Mouse (Mus musculus): ENCODE measurements around the gene Ankzf1. TPM values are rescaled to one million over a fixed set of nuclear protein-coding genes. Genes with fewer than 3 reads are reported as not detected.

Ankzf1 gene
- total RNA-seq, 2 experiments from 2014 or later, result 26.1 to 26.8 TPM

- DNase-seq (ENCODE audit: low spot score in 2 of 2), result no peak
These were observed 4.0 kb upstream of the Ankzf1 start for GRCm38 (mm10) chr1:75187914-75188483.

- no peak for DNase-seq (ENCODE audit: low spot score in 2 of 2)
These were observed 1.4 kb upstream of the Ankzf1 start for GRCm38 (mm10) chr1:75190577-75190976.

GRCm38 (mm10) chr1:75191258-75191621 is 711 bp upstream of the Ankzf1 start:
- no peak for DNase-seq (ENCODE audit: low spot score in 2 of 2)

GRCm38 (mm10) chr1:75192452-75192851 is 501 bp downstream of the Ankzf1 start:
- DNase-seq (ENCODE audit: low spot score in 2 of 2), result no peak

GRCm38 (mm10) chr1:75201236-75201635 is 9.3 kb downstream of the Ankzf1 start:
- DNase-seq (ENCODE audit: low spot score in 2 of 2), result no peak

GRCm38 (mm10) chr1:75208967-75209678 is 17.2 kb downstream of the Ankzf1 start:
- DNase-seq (ENCODE audit: low spot score in 2 of 2), result no peak

- peak; percentile 93 to 98 for DNase-seq (ENCODE audit: low spot score in 2 of 2)
These were observed 18.5 kb downstream of the Ankzf1 start, which contains the start of the genes Glb1l and Stk16 for GRCm38 (mm10) chr1:75210136-75211087. Gene Glb1l, minus strand, starts transcription at chr1:75210813. Gene Stk16, plus strand, starts transcription at chr1:75210838.

- no peak for DNase-seq (ENCODE audit: low spot score in 2 of 2)
These were observed 19.3 kb downstream of the Ankzf1 start for GRCm38 (mm10) chr1:75211141-75211708.

- DNase-seq (ENCODE audit: low spot score in 2 of 2), result no peak
These were observed 20.6 kb downstream of the Ankzf1 start for GRCm38 (mm10) chr1:75212542-75212941.

- DNase-seq (ENCODE audit: low spot score in 2 of 2), result no peak
These were observed 21.1 kb downstream of the Ankzf1 start for GRCm38 (mm10) chr1:75213096-75213495.

GRCm38 (mm10) chr1:75214442-75214841 is 22.5 kb downstream of the Ankzf1 start:
- DNase-seq (ENCODE audit: low spot score in 2 of 2), result no peak

- DNase-seq (ENCODE audit: low spot score in 2 of 2), result peak; percentile 59 to 78
These were observed 22.9 kb downstream of the Ankzf1 start for GRCm38 (mm10) chr1:75214886-75215285.

GRCm38 (mm10) chr1:75215785-75216184 is 23.8 kb downstream of the Ankzf1 start:
- DNase-seq (ENCODE audit: low spot score in 2 of 2), result no peak

- DNase-seq (ENCODE audit: low spot score in 2 of 2), result no peak
These were observed 25.0 kb downstream of the Ankzf1 start for GRCm38 (mm10) chr1:75216797-75217585.

- DNase-seq (ENCODE audit: low spot score in 2 of 2), result peak; percentile 30 to 58
These were observed 25.9 kb downstream of the Ankzf1 start for GRCm38 (mm10) chr1:75217893-75218226.

- peak; percentile 62 to 67 for DNase-seq (ENCODE audit: low spot score in 2 of 2)
These were observed 26.5 kb downstream of the Ankzf1 start for GRCm38 (mm10) chr1:75218227-75219001.

GRCm38 (mm10) chr1:75219078-75219477 is 27.1 kb downstream of the Ankzf1 start:
- DNase-seq (ENCODE audit: low spot score in 2 of 2), result peak; percentile 87 to 95

GRCm38 (mm10) chr1:75219531-75219930 is 27.6 kb downstream of the Ankzf1 start, which contains the start of gene Tuba4a:
Gene Tuba4a, minus strand, starts transcription at chr1:75219865.
- DNase-seq (ENCODE audit: low spot score in 2 of 2), result peak in 1 of 2 experiments; percentile 16

GRCm38 (mm10) chr1:75221538-75221937 is 29.6 kb downstream of the Ankzf1 start:
- no peak for DNase-seq (ENCODE audit: low spot score in 2 of 2)

GRCm38 (mm10) chr1:75222926-75223325 is 31.0 kb downstream of the Ankzf1 start:
- no peak for DNase-seq (ENCODE audit: low spot score in 2 of 2)
